In genomic region chr10:69383186-69383585, GRCm38 (mm10) we compare ENCODE assay signal across 29 mouse cellular contexts. TPM values are rescaled to one million over a fixed set of nuclear protein-coding genes. Genes with fewer than 3 reads are reported as not detected.
A peak's percentile ranks its signal among the peaks of the same experiment; 100 is the strongest.
DNase-seq lines count a peak whose midpoint lies in the region; ATAC-seq and TF ChIP-seq lines count a peak whose summit lies in the region.
"Had no signal": no experiment of that assay in that cellular context is flagged by ENCODE, and none has a peak within 500 bp of the region (broad histone marks: within the 10 kb centered on the region; RNA-seq: fewer than 3 reads in every experiment).

No protein-coding gene starts in this region.

- TF ChIP-seq CTCF in forebrain, postnatal 0 days (IDR thresholded peaks at IDR 0.05; ENCODE audit: low read depth), result no peak

- H3K9me3 ChIP-seq in forebrain, postnatal 0 days (ENCODE audit: low read length), result no peaks in the 10 kb centered on the region
- H3K9me3 ChIP-seq: heart, embryonic 12.5 days; heart, embryonic 15.5 days; hindbrain, embryonic 10.5 days had no signal

- H3K27me3 ChIP-seq in forebrain, postnatal 0 days (ENCODE audit: insufficient read depth, low read length), result no peaks in the 10 kb centered on the region
- H3K27me3 ChIP-seq: heart, embryonic 12.5 days; heart, embryonic 15.5 days; Patski had no signal

- H3K4me2 ChIP-seq in forebrain, postnatal 0 days (ENCODE audit: low read depth), result no peak overlapping the region
- H3K4me2 ChIP-seq: heart, embryonic 12.5 days; heart, embryonic 15.5 days; hindbrain, embryonic 14.5 days had no signal

- 78% methylated on average over 1 of the region's 1 CpGs for WGBS in forebrain, postnatal 0 days

- no peaks in the 10 kb centered on the region for H3K4me1 ChIP-seq in forebrain, postnatal 0 days (ENCODE audit: insufficient read depth)
- H3K4me1 ChIP-seq: heart, embryonic 12.5 days; heart, embryonic 15.5 days had no signal

- H3K9ac ChIP-seq in forebrain, postnatal 0 days, result no peak overlapping the region
- H3K9ac ChIP-seq: heart, embryonic 12.5 days; heart, embryonic 15.5 days; hindbrain, embryonic 14.5 days had no signal

- ATAC-seq in forebrain, postnatal 0 days, result no peak
- ATAC-seq: forebrain, embryonic 14.5 days; intestine, postnatal 0 days; Patski had no signal

- peak; percentile 33 for DNase-seq in adrenal gland, postnatal 10 days
- DNase-seq in adrenal gland, adult 2 months, result no peak
- DNase-seq in 3T3-L1 (ENCODE audit: low read depth, low spot score), result peak; percentile 14
- peak; percentile 68 for DNase-seq in NIH3T3 (ENCODE audit: low read depth)
- peak; percentile 86 for DNase-seq in fat pad, adult 2 months (ENCODE audit: extremely low read depth, low read depth, low spot score)
- DNase-seq in forebrain, postnatal 0 days, result no peak
- no peak for DNase-seq in heart, adult 9 months (ENCODE audit: low spot score in 2 of 2)
- DNase-seq in urinary bladder, postnatal 4 days (ENCODE audit: low spot score in 2 of 2), result no peak
- DNase-seq: adrenal gland, adult 8-10 months; adrenal gland, postnatal 36 days; B cell, adult 2 months; cerebellum, adult 11-12 months; cerebellum, adult 8-10 months; cerebellum, postnatal 10 days; cerebellum, postnatal 36 days; embryo, embryonic 11 days; gastrocnemius, postnatal 10 days; gastrocnemius, postnatal 36 days; heart, postnatal 10 days; heart, postnatal 36 days; kidney, adult 2 months had no signal

- H3K4me3 ChIP-seq in forebrain, postnatal 0 days (ENCODE audit: low read depth, low read length), result no peak overlapping the region
- H3K4me3 ChIP-seq: heart, embryonic 12.5 days; heart, embryonic 15.5 days; hindbrain, embryonic 10.5 days had no signal

- H3K27ac ChIP-seq in forebrain, postnatal 0 days (ENCODE audit: low read depth, low read length), result no peak overlapping the region
- H3K27ac ChIP-seq: heart, embryonic 15.5 days; hindbrain, embryonic 10.5 days; hindbrain, embryonic 14.5 days had no signal

- no peaks in the 10 kb centered on the region for H3K36me3 ChIP-seq in forebrain, postnatal 0 days (ENCODE audit: insufficient read depth)
- H3K36me3 ChIP-seq: G1E; heart, embryonic 12.5 days; heart, embryonic 15.5 days; hindbrain, embryonic 10.5 days had no signal

RNA-seq across cellular contexts. Expression of gene Ank3, which starts 15.4 kb away (rescaled TPM):
- 10 to 100 TPM; 18.5 to 31.6 TPM for total RNA-seq in adrenal gland, postnatal 10 days (2021)
- total RNA-seq in adrenal gland, adult 2 months (2021), result 10 to 100 TPM; 10.2 to 12.9 TPM
- 0.79 and 0.83 TPM in 2 replicates for polyA plus RNA-seq in adrenal gland, adult 2 months (2012; rRNA removed)
- 186 and 267 TPM in 2 replicates for total RNA-seq in forebrain, postnatal 0 days (2014; rRNA removed)
- polyA plus RNA-seq in forebrain, postnatal 0 days (2015; fragmentation: Nextera tagmentation; extraction: Ambion mirVana), result 33.1 and 56.7 TPM in 2 replicates
- polyA plus RNA-seq: G1E had no signal

RNA-seq across cellular contexts. Expression of gene Cdk1, which starts 30.4 kb away (rescaled TPM):
- 10 to 100 TPM; 48.5 to 50.1 TPM for total RNA-seq in adrenal gland, postnatal 10 days (2021)
- total RNA-seq in adrenal gland, adult 2 months (2021), result 1 to 10 TPM; 4.2 to 6.2 TPM
- polyA plus RNA-seq in adrenal gland, adult 2 months (2012; rRNA removed), result 2.0 and 3.6 TPM in 2 replicates
- total RNA-seq in forebrain, postnatal 0 days (2014; rRNA removed), result 44.1 and 51.3 TPM in 2 replicates
- 47.7 and 55.3 TPM in 2 replicates for polyA plus RNA-seq in forebrain, postnatal 0 days (2015; fragmentation: Nextera tagmentation; extraction: Ambion mirVana)

Comparison
In these comparisons a context has a peak if more than half of its experiments do, and no peak if none do; other contexts are left out.
1. DNase-seq: peak in adrenal gland, postnatal 10 days (single experiment), 3T3-L1 (single experiment), NIH3T3 (single experiment) and fat pad, adult 2 months (single experiment); none in adrenal gland, adult 2 months (single experiment), forebrain, postnatal 0 days (single experiment), heart, adult 9 months (0 of 2) and urinary bladder, postnatal 4 days (0 of 2).